Mouse (Mus musculus): ENCODE measurements around the gene Mgat5.

Gene Mgat5

DNA sequence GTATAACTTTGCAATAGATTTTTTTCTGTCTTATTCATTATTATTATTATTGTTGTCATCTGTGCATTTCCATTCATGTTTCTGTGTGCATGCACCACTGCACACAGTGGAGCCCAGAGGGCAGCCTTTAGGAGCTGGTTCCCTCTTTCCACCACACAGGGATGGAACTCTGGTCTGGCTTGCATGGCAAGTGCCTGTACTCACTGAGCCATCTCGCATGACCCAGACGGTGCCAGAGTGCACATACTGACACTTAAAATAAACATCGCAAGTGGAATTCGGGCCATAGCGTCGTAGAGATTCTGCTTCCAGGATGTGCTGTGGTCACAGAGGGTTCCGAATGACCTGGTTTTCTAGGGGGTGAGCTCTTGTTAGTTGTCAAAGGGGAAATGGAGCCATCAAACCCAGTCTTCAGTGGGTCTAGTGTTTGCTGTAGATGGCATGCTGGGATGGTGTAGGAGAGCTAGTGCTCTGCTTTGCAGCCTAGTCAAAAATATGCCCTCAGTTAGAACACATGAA lies 103.5 kb downstream of the Mgat5 start:
- DNase-seq: no peak

DNA sequence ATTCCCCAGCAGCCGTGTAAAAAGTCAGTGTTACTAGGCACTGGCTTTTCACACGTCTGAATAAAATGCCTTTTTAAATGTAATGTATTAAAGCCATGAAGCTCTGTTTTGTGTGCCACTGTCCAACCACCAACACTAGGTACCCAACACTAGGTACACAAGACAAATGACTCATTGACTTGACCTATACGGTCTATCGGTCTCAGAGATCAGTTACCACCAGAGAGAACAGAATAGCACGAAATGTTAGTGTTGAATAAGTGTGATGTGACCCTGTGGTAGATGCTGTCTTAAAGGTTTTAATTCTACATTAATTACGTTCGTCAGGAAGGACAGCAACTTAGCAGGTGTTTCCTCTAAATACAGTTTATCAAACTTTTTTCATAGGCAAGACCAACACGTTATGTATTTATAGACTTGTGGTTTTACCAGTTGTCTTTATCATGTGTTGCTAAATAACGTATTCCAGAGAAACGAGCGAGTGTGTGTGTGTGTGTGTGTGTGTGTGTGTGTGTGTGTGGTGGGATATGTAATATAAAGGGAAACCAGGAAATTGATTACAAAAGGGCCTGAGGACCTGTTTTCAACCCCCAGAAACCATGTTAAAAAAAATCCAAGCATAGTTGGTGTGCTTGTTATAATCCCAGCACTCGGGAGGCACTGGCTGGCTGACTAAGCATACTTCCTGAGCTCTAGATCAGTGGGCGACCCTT lies 104.3 kb downstream of the Mgat5 start:
- no peak for DNase-seq

DNA sequence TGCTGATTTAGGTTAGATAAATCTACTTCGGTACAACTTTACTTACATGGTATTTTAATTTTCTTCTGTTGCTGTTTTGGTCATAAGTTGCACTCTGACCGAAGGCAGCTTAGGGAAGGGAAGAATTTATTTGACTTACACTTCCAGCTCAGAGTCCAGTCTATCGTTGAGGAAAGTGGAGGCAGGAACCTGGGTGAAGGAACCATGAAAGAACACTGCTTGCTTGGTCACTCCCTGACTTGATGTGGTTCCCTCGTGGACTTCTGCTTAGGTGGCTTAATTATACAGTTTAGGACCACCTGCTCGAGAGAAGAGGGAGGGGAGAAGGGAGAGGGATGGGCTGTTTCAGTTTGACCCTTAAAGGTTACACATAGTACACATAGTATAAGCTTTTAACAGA lies 105.2 kb downstream of the Mgat5 start:
- no peak for DNase-seq

DNA sequence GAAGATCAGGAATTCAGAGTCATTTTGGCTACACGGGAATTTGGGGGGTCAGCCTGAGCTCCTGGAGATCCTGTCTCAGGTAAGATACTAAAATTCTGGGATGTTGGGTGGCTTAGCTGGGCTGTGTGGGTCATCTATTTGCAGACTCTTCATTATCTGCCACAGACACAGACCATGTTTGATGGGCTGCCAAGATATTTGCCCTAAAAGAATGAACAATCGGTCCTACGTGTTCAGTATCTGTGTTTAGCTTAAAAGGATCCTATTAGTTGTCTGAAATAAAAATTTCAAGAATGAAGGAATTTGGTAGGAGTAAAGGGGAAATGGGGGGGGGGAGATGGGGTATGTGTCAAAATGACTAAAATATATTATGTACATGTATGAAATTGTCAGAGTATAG lies 105.9 kb downstream of the Mgat5 start:
- no peak for DNase-seq

DNA sequence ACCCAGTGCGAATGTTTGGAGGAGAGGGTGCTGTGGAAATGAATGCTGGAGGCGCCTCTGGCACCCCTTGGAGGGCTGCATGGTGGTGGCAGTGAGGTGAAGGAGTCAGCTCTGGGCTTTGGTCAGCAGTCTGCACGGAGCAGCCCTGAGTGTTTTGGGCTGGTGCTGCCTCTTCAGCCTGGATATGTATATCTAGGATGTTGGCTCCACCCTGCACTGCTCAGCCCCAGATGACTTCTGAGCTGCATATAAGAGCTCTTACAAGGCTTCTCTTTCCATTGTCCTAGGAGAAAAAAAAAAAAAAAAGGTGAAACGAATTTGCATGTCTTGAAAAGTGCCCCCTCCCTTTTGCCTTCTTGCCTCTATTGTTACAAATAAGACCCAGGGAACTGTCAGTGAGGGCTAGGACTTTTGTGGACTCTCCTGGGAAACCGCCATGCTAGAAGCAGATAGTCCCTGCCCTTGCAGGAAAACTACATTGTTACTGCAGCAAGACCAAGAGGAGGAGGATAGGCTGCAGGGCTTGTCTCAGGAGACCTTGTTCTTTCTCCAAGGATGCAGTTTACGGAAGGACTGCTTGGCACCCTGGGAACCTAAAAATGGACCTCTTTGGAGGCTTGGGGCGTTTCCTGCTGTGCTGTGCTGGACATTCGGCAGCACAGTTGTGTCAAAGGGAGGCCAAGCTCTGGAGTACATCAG lies 109.0 kb downstream of the Mgat5 start:
- no peak for DNase-seq

DNA sequence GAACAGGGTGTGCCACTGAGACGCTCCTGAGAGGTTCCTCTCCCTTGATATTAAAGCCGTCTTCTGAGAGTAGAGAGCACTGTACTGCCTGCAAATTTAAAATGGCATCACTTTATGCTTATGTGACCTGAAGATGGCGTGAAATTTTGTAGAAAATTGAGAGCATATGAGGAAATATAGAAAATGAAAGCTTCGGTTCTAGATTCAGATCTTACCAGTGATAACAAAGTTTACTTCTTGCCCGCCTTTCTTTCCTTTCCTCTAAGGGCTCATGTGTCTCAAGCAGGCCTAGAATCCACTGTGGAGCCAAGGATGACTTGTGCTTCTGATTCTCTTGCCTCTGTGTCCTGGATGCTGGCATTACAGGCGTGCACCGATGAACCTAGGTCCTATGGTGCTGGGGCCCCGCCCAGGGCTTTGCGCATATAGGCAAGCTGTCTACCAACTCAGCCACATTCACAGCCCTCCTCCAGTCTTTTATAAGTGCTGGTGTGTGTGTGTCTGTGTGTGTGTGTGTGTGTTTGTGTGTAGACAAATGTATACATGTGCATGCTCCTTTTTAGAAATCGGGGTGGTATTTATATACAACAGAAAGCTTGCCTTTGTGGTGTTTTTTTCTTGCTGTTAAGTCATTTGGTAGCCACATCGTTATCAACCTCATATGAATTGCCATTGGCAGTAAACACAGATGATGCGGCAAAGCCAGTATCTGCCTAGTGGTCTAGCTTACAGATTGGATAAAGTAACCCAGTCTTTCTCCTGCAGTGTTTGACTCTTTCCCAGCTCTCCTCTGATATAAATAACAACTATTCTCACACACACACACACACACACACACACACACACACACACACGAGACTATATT lies 111.2 kb downstream of the Mgat5 start:
- DNase-seq: no peak

DNA sequence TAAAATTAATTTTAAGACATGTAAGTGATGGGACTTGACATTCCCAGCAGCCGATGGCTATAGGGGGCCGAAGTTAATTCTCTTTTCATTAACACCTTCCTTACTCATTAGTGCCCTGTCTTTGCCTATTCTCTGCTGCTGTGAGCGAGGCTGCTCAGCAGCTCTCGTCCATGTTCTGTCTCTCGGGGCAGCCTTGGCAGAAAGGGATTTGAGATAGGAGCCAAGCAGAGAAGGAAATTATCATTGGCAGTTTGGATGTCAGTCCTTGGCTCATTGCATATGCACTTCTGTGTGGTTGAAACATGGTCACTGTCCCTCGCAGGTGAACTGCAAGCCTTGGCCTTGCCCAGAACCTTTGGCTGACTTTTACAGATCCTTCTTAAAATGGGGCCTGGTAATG lies 111.8 kb downstream of the Mgat5 start:
- no peak for DNase-seq

DNA sequence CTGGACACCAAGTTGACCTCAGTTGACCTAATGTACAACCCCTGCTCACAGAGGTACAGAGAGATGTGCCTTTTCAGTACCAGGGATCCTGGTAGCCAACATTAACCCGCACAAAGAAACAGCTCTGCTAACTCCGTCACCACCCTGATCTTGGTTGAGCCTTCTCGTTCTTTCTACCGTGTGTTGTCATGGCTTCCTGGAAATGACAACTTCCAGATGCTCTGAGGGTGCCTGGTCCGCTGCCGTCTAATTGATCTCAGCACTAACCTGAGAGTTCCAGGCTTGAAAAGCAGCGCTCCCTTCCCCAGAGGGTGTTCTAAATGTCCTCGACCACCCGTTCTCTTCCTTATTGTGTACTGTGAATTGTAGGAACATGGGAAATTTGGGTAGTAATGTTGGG lies 112.7 kb downstream of the Mgat5 start:
- DNase-seq: no peak

DNA sequence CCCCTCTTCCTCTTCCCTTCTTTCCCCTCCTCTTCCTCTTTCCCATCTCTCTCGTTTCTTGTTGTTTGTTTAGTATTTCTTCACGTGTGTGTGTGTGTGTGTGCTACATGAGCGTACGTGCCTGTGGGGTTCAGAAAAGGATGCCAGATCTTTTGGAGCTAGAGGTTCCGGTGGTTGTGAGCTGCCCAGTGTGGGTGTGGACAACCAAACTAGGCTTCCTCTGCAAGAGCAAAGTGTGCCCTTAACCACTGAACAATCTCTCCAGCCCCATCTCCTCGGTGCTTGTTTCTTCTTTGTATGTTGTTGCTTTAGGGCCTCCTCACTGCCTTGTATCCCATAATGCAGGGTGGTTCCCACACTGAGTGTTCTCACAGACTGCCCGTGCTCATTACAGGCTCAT lies 113.7 kb downstream of the Mgat5 start:
- DNase-seq: no peak

DNA sequence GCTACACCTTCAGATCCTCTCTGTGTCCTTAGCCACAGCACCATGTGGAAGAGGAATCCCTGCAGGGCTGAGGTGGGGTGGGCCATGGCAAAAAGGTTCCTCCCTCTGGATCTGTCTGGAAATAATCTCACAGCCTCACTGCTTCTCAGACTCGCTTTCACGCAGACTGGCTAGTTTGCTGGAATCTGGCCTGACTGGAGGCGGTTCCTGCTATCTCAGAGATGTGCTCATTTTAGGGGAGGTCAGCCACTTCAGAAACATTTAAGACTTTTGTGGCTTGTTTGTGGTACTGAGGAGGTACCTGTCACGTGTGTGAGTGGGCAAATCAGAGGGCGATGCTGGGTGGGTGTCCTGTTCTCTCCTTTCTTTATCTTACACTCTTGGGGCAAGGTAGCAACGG lies 115.0 kb downstream of the Mgat5 start:
- no peak for DNase-seq

DNA sequence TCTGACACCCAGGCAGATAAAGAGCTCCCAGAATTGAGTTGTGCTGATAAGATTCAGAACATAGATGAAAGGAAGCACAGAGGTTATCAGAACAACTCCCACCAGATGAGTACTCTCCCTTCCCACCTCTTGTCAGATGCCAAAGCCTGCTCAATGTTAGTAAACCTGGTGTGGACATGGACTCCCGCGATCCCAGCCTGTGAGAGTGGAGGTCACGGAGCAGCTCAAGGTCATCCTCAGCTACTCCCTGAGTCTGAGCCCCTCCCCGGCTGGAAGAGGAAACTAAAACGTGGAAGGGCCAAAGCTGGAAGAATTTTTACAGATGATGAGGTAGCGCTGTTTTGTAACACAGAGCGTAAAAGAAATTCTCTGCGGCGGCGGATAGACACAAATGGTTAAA lies 116.1 kb downstream of the Mgat5 start:
- DNase-seq: no peak

DNA sequence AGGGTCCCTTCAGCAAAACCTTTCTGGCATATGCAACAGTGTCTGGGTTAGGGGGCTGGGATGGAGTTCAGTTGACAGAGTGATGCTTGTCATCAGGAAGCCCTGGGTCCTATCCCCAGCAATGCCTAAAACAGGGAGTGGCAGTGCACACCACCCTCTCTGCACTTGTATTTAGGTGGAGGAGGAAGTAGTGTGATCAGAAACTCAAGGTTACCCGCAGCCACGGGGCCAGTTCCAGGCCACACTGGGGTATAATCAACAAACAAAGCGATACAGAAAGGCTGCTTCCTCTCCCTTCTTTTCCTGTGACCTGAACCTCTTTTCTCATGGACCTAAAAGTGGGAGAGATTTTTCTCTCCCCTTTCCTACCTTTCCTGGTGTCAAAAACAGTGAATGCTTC lies 116.8 kb downstream of the Mgat5 start:
- peak; percentile 2 for DNase-seq

DNA sequence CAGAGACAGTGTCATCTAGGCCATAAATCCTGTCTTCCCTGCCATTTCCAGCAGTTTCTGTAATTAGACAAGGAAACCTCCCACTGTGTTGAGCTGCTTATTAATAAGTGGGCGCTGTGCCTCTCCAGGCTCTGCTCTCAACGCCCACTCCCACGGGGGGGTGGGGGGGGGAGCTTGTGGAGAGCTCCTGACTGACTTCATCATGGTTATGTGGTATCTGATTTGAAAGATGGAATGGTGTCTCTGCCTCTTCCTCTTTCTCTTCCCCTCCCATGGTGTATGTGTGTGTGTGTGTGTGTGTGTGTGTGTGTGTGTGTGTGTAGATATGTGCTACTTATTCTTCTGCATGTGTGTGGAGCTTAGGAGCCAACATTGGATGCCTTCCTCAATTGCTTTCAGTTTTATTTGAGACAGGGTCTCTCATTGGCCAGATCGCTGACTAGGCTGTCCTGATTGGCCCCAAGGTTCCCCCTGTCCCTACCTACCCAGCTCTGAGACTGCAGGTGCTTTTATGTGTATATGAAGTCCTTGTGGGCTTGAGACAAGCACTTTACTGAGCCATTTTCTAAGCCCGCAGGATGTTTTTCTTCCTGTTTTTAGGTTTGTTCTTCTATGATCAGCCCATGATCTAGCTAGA lies 117.5 kb downstream of the Mgat5 start:
- peak; percentile 2 for DNase-seq

DNA sequence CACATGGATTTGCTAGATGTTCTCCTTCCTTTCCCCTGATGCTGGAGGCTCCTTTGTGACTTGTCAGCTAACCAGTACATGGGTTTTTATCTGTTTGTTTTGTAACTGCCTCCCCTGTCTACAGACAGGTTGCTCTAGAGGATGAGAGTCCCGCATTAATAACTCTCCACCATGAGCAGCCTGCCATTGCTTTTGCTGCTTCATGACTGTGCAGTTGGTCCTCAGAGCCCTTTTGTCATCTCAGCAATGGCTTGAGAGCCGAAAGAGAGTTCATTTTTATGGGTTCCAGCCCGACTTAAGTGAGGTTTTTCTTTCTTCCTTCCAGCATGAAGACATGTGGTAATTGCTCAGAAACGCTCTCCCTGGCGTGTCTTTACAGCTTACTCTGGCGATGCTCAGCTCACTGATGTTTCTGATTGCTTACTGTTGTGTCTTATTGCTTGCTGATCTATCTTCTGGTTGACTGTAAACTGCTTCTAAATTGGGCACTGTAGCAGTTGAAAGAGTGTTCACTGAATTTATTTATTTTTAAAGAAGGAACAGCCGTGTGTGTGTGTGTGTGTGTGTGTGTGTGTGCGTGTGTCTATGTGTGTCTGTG lies 120.9 kb downstream of the Mgat5 start:
- DNase-seq: no peak

DNA sequence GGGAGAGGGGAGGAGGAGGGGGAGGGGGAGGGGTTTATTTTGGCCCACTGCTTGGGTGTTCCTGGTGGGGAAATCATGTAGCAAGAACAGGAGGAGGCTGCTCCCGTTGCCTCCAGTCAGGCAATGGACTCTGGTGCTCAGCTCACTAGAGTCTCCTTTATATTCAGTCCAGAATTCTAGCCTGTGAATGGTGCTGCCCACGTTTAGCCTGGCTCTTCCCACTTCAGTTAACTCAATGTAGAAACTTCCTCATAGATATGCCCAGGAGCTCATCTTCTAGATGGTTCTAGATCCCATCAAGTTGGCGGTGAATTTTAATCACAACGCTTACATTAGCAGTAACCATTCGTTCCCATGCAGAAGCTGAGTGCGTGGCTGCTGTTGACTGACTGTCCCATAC lies 123.0 kb downstream of the Mgat5 start:
- DNase-seq: no peak

DNA sequence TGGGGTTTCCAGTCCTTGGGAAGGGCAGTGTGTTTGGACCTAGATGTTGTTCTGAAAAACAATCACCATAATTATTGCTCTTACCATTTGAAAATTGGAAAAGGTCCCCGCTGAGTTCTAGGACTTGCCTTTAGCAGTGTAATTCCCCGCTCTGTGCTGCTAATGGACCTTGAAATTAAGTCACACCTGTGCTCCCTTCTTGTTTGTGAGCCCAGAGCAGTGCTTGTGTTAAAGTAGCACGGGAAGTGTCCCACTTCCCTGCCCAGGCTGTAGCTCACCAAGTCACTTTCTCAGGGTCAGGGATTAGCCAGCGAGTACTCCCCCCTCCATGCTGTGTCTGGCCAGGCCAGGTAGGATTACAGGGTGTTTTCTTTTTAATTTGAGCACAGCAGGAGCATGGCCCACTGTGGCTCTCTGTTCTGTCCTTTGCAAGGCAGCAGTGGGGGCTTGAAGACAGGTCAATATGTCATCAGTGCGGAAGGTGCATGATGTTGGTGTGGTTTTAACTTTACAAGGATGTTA lies 123.6 kb downstream of the Mgat5 start:
- no peak for DNase-seq

DNA sequence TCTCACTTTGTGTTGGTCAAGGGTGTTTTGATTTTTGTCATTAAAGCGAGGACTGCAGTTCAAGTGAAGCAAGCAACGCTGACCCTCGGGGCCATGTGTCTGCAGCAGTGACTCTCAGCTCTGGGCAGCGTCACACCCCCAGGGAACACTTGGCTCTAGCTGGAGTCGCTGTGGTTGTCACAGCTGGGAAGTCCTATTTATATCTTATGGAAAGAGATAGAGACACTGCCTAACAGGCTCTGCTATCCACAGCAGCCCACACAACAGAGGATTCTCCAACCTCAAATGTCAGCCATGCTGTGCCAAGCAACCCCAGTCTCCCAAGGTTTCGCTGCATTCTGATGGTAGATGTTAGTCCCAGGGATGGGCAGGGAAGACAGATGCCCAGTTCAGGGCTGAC lies 125.0 kb downstream of the Mgat5 start:
- no peak for DNase-seq

DNA sequence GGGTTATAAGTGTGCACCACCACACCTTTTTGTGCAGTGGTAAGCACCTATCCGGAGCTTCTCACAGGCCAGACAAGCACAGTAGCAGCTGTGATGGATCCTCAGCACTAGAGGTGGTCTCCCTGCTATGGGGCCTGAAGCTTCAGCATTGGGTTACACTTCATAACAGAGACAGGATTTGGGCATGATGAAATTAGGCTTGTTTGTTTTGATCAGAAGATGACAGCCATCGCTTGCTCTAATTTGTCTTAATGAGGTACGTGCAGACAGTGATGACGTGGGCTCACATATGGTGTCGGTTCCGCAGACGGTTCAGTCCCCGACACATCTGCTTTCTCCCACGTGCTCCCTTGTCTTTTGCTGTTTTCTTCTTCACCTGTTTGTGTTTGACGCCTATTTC lies 132.9 kb downstream of the Mgat5 start:
- no peak for DNase-seq

DNA sequence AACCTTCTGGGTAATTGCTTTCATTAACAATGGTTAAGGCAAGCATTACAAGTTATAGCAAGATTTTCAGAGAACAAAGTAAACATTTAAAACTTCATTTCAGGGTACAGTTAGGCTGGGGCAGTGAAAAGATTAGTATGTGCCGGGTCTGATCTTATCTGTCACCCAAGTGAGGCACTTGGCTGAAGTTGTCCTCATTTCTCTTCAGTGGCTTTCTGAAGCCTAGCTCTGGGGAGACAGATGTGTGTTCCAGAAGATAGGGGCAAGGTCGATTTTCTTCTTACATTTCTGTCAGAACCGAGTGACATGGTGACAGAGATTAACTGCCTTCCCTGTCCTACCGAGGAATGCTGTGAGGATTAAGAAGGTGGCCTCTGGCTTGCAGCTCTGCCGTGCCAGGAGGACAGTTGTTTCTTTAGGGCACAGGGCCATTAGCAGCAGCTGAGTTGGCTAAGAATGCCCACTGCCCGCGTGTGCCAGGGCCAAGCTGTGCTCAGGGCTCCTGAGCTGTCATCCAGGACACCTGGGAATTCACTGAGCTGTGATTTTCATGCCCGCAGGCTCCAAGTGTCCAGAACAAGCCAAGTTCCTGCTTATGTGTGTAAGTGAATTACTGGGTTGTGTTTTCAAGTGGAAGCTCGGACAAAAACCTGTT lies 134.1 kb downstream of the Mgat5 start:
- no peak for DNase-seq

DNA sequence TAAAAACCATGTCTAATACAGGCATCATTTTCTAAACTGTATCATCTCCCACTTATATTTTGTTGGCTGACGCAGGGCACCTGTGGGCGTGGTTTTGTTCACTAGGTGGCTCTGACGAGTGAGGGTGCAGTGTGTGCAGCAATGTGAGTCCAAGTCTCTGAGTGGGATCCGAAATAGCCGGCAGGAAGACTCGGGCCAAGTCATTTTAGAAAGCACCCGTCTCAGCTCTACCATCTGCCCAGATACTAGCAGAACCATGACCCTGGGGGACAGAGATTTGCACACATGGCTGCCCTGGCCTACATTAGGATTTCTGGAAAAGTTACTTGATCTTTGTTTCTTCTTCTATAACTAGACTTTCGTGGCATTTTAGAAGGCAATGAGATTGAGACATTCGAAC lies 135.5 kb downstream of the Mgat5 start:
- no peak for DNase-seq

DNA sequence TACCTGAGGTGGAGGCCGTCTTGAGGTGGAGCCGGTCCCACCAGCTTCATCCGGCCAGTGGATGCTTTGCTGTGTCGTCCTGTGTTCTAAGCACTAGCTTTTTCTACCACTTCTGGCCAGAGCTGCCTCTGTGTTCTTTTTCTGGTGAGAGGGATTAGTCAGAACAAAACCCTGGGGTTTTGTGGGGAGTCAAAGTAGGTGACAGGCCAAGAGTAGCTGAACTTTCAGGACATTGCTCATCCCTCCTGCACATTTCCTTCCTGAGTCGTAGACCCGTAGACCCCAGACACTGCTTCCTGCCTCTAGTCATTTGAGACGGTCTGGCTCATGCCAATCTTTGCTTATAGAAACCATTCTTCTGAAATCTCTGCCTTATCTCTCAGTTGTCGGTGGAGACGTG lies 140.1 kb downstream of the Mgat5 start:
- DNase-seq: no peak

DNA sequence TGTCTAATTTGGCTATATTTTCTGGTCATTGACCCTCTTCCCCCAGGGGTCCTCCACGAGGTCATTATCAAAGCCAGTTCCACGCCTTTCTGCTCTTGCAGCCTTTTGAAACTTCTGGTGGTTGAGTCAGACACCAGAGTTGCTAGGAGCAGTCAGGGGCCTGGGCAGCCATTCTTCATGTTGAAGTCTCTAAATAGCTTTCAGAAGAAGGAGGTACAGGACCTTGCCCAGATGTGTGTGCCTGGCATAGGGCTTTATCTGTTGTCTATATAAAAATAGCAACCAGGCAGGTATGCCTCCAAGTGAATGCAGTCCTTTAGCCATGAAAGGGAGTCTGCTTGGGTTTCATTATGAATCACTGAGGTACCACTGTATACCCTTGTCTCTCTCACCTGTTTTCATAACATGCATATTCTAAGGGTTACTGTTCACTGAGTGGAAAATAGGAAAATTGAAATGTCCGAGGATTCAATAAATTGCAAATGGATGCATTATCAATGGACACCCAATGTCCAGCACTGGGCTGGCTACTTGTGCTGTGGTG lies 141.9 kb downstream of the Mgat5 start:
- DNase-seq: no peak
